Mouse (Mus musculus): ENCODE measurements around the gene Kxd1.

- TF ChIP-seq POLR2A (IDR thresholded peaks at IDR 0.05; ENCODE audit: borderline replicate concordance, insufficient read depth, low read length) (no peak), CTCF (IDR thresholded peaks at IDR 0.05; ENCODE audit: borderline replicate concordance, insufficient read depth, low read depth, low read length) (no peak)
Observed at GRCm38 (mm10) chr8:70540507-70541071, 12.8 kb upstream of the Kxd1 start.
